8 mouse cellular contexts compared by ENCODE assay signal in the genomic region with DNA sequence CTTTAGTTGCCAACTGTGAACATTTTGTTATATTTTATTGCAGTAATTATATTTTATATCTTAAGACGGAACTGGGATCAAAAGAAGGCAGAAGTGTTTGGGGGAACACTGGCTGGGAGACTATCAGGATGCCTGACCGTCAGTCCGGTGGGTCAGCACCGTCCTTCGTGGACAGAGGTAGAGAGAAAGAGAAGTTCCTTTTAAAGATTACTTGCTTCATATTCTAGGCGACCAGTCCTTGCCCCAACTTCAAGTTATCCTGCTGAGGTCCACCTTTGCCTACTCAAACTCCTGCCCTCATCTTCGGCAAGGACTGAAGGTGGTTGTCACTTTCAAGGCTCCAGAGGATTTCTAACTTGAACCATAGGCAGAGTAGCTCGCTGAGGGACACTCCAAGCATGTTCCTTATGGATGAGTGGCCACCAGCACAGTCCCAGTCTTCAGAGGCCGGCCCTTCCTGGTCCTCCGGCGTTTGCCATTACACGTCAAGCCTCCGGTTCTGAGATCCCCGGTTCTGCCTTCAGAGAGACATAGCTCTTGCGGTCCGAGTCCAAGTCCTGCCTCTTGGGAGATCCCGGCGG. TPM values are rescaled to one million over a fixed set of nuclear protein-coding genes. Genes with fewer than 3 reads are reported as not detected.
A peak's percentile ranks its signal among the peaks of the same experiment; 100 is the strongest.
DNase-seq lines count a peak whose midpoint lies in the region; ATAC-seq and TF ChIP-seq lines count a peak whose summit lies in the region.

No protein-coding gene starts in this region.

- peak overlapping the region; percentile 96 for H3K27ac ChIP-seq in liver, adult 2 months (replicated peaks; ENCODE audit: insufficient read depth, low read depth, low read length)
- H3K27ac ChIP-seq in embryonic facial prominence, embryonic 15.5 days (replicated peaks): peak overlapping the region; percentile 85
- H3K27ac ChIP-seq in limb, embryonic 10.5 days: peak overlapping the region; percentile 96
- peak overlapping the region; percentile 90 for H3K27ac ChIP-seq in neural tube, embryonic 14.5 days (ENCODE audit: low read depth, low read length)

- H3K79me2 ChIP-seq in liver, adult 2 months (ENCODE audit: control insufficient read depth, insufficient read depth, low read length): no peaks in the 10 kb centered on the region

- ATAC-seq in embryonic facial prominence, embryonic 15.5 days (ENCODE audit: insufficient number of reproducible peaks, low FRiP score, low TSS enrichment, low read depth): no peak
- peak; percentile 57 for ATAC-seq in neural tube, embryonic 14.5 days (ENCODE audit: low read depth)

- 2% methylated on average over 18 of the region's 18 CpGs for WGBS in liver, adult 2 months
- 1% methylated on average over 18 of the region's 18 CpGs for WGBS in embryonic facial prominence, embryonic 15.5 days
- 3% methylated on average over 18 of the region's 18 CpGs for WGBS in limb, embryonic 10.5 days
- WGBS in neural tube, embryonic 14.5 days: under 1% methylated on average over 18 of the region's 18 CpGs

- H3K4me3 ChIP-seq in liver, adult 2 months (ENCODE audit: insufficient read depth, low read depth, low read length): peak overlapping the region; percentile 91
- peak overlapping the region; percentile 80 for H3K4me3 ChIP-seq in embryonic facial prominence, embryonic 15.5 days (replicated peaks)
- H3K4me3 ChIP-seq in limb, embryonic 10.5 days: peak overlapping the region; percentile 78
- H3K4me3 ChIP-seq in neural tube, embryonic 14.5 days (ENCODE audit: low read depth, low read length): peak overlapping the region; percentile 67

- no peak for TF ChIP-seq CTCF in liver, adult 2 months (IDR thresholded peaks at IDR 0.05; ENCODE audit: low read depth, low read length)

- H3K27me3 ChIP-seq in liver, adult 2 months (ENCODE audit: control insufficient read depth, insufficient read depth, low read length): no peaks in the 10 kb centered on the region
- no peaks in the 10 kb centered on the region for H3K27me3 ChIP-seq in embryonic facial prominence, embryonic 15.5 days
- H3K27me3 ChIP-seq in limb, embryonic 10.5 days (ENCODE audit: low read depth, poor library complexity, severe bottlenecking): peaks cover 11% of the 10 kb centered on the region; the same call in 1 of the 2 replicates
- H3K27me3 ChIP-seq in neural tube, embryonic 14.5 days (ENCODE audit: control insufficient read depth, insufficient read depth, low read length): no peaks in the 10 kb centered on the region

- no peaks in the 10 kb centered on the region for H3K9me3 ChIP-seq in embryonic facial prominence, embryonic 15.5 days (replicated peaks)
- no peaks in the 10 kb centered on the region for H3K9me3 ChIP-seq in limb, embryonic 10.5 days (replicated peaks)
- H3K9me3 ChIP-seq in neural tube, embryonic 14.5 days (ENCODE audit: control insufficient read depth, low read length): no peaks in the 10 kb centered on the region

- H3K4me1 ChIP-seq in liver, adult 2 months (ENCODE audit: control insufficient read depth, insufficient read depth, low read length): peaks cover 13% of the 10 kb centered on the region
- peaks cover 21% of the 10 kb centered on the region for H3K4me1 ChIP-seq in embryonic facial prominence, embryonic 15.5 days
- peaks cover 27% of the 10 kb centered on the region for H3K4me1 ChIP-seq in limb, embryonic 10.5 days
- peaks cover 22% of the 10 kb centered on the region for H3K4me1 ChIP-seq in neural tube, embryonic 14.5 days (ENCODE audit: control insufficient read depth, insufficient read depth, low read length)

- DNase-seq in liver, adult 2 months (ENCODE audit: extremely low read depth, low read depth, low spot score): no peak
- no peak for DNase-seq in liver
- DNase-seq in limb, embryonic 10.5 days (ENCODE audit: low spot score): no peak
- no peak for DNase-seq in thymus, postnatal 14 days
- no peak for DNase-seq in retina, postnatal 1 day
- no peak for DNase-seq in urinary bladder, adult 18-20 months (ENCODE audit: low spot score in 2 of 2)

- H3K9ac ChIP-seq in liver, adult 2 months (ENCODE audit: low read depth, low read length): peak overlapping the region; percentile 88
- H3K9ac ChIP-seq in embryonic facial prominence, embryonic 15.5 days: peak overlapping the region; percentile 63
- peak overlapping the region; percentile 57 for H3K9ac ChIP-seq in neural tube, embryonic 14.5 days (replicated peaks; ENCODE audit: low read depth, low read length)

- H3K4me2 ChIP-seq in embryonic facial prominence, embryonic 15.5 days (replicated peaks): peak overlapping the region; percentile 97
- H3K4me2 ChIP-seq in neural tube, embryonic 14.5 days (ENCODE audit: low read depth, low read length): peak overlapping the region; percentile 81

- no peaks in the 10 kb centered on the region for H3K36me3 ChIP-seq in liver, adult 2 months (ENCODE audit: control insufficient read depth, insufficient read depth, low read length)
- H3K36me3 ChIP-seq in embryonic facial prominence, embryonic 15.5 days: no peaks in the 10 kb centered on the region
- no peaks in the 10 kb centered on the region for H3K36me3 ChIP-seq in limb, embryonic 10.5 days
- H3K36me3 ChIP-seq in neural tube, embryonic 14.5 days (ENCODE audit: control insufficient read depth, insufficient read depth, low read length): no peaks in the 10 kb centered on the region

- TF ChIP-seq POLR2A in liver, adult 2 months (IDR thresholded peaks at IDR 0.05; ENCODE audit: extremely low read depth, insufficient read depth, low read length): 0 out of 2 replicates have a peak, but pooled peaks have one; percentile 54

RNA-seq across cellular contexts. Expression of a gene that starts 0.8 kb away (rescaled TPM):
- 3.3 and 4.4 TPM in 2 replicates for total RNA-seq in liver, adult 2 months (2014; rRNA removed)
- 1.9 and 2.4 TPM in 2 replicates for polyA plus RNA-seq in liver, adult 2 months (2012; rRNA removed)
- 7.3 and 9.2 TPM in 2 replicates for polyA plus RNA-seq in embryonic facial prominence, embryonic 15.5 days (2015; fragmentation: Nextera tagmentation; extraction: Ambion mirVana)
- 6.7 and 9.5 TPM in 2 replicates for polyA plus RNA-seq in limb, embryonic 10.5 days (2016; fragmentation: Nextera tagmentation; extraction: Ambion mirVana)
- polyA plus RNA-seq in neural tube, embryonic 14.5 days (2014; fragmentation: Nextera tagmentation; extraction: Ambion mirVana): 23.3 and 31.7 TPM in 2 replicates
